Mouse (Mus musculus) olfactory bulb, adult 2 months (tissue): ENCODE measurements around the gene Gm20604.

Experiments used
- CTCF ChIP-seq: fragments of 200-500 bp; IDR thresholded peaks from 2 replicates; pipeline ENCODE4 v1.5.1; 2012; ENCODE audit warnings: low read depth, mild to moderate bottlenecking, low read length, moderate library complexity; ENCODE audit not compliant: insufficient read depth
- POLR2A ChIP-seq: fragments of 200-500 bp; IDR thresholded peaks from 2 replicates; pipeline ENCODE4 v1.6.1; 2012; ENCODE audit warnings: mild to moderate bottlenecking, low read depth, low read length, moderate library complexity; ENCODE audit not compliant: insufficient read depth

- TF ChIP-seq CTCF (no peak), POLR2A (no peak)
Observed at GRCm38 (mm10) chr12:102723861-102724260, 34.6 kb downstream of the Gm20604 start.
